Mouse (Mus musculus) erythroblast, embryonic 14.5 days (primary cell): ENCODE measurements around the gene Xiap. TPM values are rescaled to one million over a fixed set of nuclear protein-coding genes. Genes with fewer than 3 reads are reported as not detected.
"Not testable (repeated sequence)": the region's sequence is repeated elsewhere in the genome, so short reads cannot be mapped to it uniquely, and the experiment has no call there.

ENCODE experiments used
- H3K27me3 ChIP-seq: 2 replicates; pipeline ENCODE4 v1.6.1; 2012; ENCODE audit warnings: inconsistent platforms; ENCODE audit not compliant: control insufficient read depth
- H3K36me3 ChIP-seq: 2 replicates; pipeline ENCODE4 v1.6.1; 2012; ENCODE audit warnings: mild to moderate bottlenecking, inconsistent platforms; ENCODE audit not compliant: control insufficient read depth
- H3K4me1 ChIP-seq: 2 replicates; pipeline ENCODE4 v1.6.1; 2012; ENCODE audit warnings: inconsistent platforms; ENCODE audit not compliant: control insufficient read depth
- H3K4me3 ChIP-seq: replicated peaks from 2 replicates; pipeline ENCODE3; 2012; ENCODE audit warnings: moderate library complexity, mild to moderate bottlenecking, inconsistent platforms
- H3K9me3 ChIP-seq: 2 replicates; pipeline ENCODE4 v1.6.1; 2012; ENCODE audit warnings: low read length, inconsistent platforms, mixed read lengths; ENCODE audit not compliant: control insufficient read depth
- GATA1 ChIP-seq: IDR thresholded peaks from 2 replicates; pipeline ENCODE4 v1.6.1; 2012; ENCODE audit warnings: low read length, inconsistent platforms, mixed read lengths
- TAL1 ChIP-seq: IDR thresholded peaks from 3 replicates; pipeline ENCODE4 v1.6.1; 2012; ENCODE audit warnings: low read length, inconsistent platforms, mixed read lengths
- polyA plus RNA-seq: library from polyadenylated mRNA; stranded (reverse); fragments of >175 nt; gene quantifications from 2 replicates; pipeline ENCODE4 v1.2.3, GENCODE M21; 2012

Gene Xiap
- polyA plus RNA-seq: 1.3 and 2.0 TPM in 2 replicates

DNA sequence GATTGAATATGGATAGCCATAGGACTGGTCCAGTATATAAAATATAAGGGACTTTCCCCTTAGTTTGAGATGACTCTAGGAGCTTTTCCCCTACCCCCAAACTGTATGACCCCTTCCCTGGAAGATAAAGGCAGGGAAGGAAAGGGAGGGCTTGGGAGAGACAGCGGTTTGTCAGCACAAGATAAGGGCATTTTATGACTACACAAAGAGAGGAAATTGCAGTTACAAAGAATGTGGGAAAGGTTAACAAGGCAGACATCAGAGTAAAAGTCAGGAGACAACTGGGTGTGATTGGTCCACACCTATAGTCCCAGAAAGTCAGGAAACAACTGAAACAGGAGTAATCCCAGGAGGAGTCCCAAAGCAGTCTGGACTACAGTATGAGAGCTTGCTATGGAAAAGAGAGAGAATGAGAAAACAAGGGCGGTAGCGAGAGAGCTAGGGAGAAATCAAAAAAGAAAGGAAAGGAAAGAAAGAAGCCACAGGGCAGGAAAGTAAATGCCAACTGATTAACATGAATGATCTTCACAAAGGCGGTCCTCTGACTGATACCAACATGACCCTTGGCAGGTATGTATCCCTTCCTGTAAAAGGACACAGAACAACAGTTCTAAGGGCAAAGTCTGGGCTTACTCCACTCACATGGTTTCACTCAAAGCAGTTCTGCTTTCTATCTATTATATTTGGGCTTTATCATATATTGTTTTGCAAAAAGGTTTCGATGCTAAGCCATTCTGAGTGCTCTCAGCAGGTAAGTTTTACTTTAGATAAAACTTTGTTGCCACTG lies at the start of gene Xiap:
TSS of gene Xiap (plus strand) at position 398 of the 787 bp plus-strand sequence.
- TF ChIP-seq TAL1 (no peak), GATA1 (no peak)
- no peaks in the 10 kb centered on the region for H3K27me3 ChIP-seq
- no peak within 1 kb of the TSS for H3K4me3 ChIP-seq
- H3K36me3 ChIP-seq: no peaks in the 10 kb centered on the region
- no peaks in the 10 kb centered on the region for H3K9me3 ChIP-seq
- H3K4me1 ChIP-seq: peaks cover 19% of the 10 kb centered on the region

DNA sequence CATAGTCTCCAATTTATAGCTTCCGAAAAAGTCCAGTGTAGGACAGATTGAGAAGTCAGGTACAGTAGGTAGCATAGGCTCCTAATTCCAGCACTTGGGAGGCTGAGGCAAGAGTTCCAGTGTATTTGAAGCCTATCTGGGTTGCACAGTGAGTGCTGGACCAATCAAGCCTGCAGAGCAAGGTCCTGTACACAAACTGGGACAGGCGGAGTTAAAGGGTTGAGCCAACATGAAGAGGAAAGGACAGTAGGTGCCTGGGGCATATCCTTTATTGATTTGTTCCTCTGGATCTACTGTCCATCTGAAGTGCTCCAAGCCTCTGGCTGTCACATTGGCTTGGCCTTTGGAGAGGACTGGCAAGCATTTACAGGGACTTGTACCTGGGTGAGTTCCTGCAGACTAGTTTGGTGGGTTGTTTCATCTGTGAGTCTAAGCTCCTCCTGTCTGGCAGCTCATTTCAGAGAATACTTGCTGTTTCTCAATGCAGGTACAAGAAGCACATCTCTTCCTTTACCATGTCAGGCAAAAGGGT lies 46.7 kb upstream of the Xiap start:
- no peaks in the 10 kb centered on the region for H3K36me3 ChIP-seq
- H3K9me3 ChIP-seq: no peaks in the 10 kb centered on the region
- no peak overlapping the region for H3K4me3 ChIP-seq
- peaks cover 58% of the 10 kb centered on the region for H3K4me1 ChIP-seq
- H3K27me3 ChIP-seq: no peaks in the 10 kb centered on the region
- no peak for TF ChIP-seq TAL1
- TF ChIP-seq GATA1: no peak

DNA sequence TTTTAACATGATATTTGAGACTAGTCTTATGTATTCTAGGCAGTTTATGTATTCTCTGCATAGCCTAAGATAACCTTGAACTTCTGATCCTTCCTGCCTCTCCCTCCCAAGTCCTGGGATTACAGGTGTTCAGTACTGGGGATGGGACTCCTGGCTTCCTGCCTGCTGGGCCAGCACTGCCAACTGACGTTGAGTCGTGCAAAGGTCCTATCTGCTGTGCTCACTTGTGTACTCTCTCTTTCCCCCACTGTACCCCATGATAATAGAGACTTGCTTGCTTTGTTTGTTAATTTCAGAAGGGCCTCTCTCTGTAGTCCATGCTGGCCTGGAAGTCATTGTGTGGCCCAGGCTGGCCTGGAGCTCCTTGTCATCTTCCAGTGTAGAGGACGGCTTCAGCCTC lies 45.7 kb upstream of the Xiap start:
- Histone ChIP-seq H3K9me3 (no peaks in the 10 kb centered on the region), H3K4me3 (no peak overlapping the region), H3K27me3 (no peaks in the 10 kb centered on the region), H3K4me1 (peaks cover 63% of the 10 kb centered on the region), H3K36me3 (no peaks in the 10 kb centered on the region)
- TF ChIP-seq TAL1 (no peak), GATA1 (no peak)

DNA sequence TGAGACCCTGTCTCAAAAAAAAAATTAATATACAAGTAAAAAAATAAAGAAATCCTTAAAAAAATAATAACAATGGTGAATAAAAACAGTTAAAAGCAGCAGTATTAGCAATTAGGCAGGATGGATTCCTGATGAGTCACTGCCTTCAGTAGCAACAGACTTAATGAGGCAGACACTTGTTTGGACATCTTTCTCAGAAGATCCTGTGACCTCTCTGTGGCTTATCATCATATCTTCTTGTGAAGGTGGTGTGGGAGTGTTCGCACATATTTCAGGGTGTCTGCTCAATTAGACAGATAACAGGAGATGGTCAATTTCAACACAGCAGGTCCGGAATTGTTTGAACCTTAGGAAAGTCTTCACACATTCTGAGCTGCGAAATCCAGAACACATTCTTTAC lies 45.0 kb upstream of the Xiap start:
- TF ChIP-seq GATA1 (no peak), TAL1 (no peak)
- H3K9me3 ChIP-seq: no peaks in the 10 kb centered on the region
- peaks cover 70% of the 10 kb centered on the region for H3K4me1 ChIP-seq
- no peaks in the 10 kb centered on the region for H3K27me3 ChIP-seq
- H3K36me3 ChIP-seq: no peaks in the 10 kb centered on the region
- no peak overlapping the region for H3K4me3 ChIP-seq

DNA sequence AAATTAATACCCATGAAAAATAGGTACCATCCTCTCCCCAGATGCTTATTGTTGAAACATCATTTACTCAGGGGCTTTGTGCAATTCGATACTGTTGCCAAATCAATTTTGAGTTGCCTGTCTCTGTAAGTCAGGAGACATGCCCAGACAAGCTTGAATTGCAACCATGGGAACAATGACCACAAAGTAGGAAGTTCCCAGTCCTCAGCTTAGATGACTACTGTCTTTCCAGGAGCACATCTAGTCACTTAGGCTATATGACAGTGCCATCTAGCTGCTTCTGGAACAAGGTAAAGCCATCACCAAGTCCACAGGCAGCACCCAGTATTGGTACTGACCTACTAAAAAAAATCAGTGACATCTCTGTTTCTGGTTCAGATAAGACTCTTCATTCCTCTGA lies 41.4 kb upstream of the Xiap start:
- peaks cover 86% of the 10 kb centered on the region for H3K4me1 ChIP-seq

DNA sequence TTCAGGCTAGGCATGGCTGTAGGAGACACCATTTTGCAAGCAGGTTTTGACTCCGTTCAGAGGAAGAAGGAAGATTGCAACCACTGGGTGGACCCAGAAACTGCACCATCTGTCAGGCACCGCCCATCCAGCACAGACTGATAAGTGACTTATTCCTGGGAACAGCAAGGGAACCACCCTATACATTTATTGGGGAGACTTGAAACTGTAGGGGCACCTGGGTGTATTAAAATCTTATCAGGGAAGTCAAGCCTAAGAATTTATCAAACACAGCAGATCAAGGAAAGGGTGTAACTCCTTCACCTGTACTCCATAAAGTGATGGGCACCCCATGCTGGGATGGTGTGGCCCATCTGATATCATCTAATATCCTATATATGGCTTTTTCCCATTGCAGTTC lies 40.0 kb upstream of the Xiap start:
- H3K9me3 ChIP-seq: no peaks in the 10 kb centered on the region
- H3K4me3 ChIP-seq: peak overlapping the region; percentile 31
- peaks cover 80% of the 10 kb centered on the region for H3K4me1 ChIP-seq
- H3K36me3 ChIP-seq: no peaks in the 10 kb centered on the region
- H3K27me3 ChIP-seq: no peaks in the 10 kb centered on the region
- TF ChIP-seq TAL1 (peak; percentile 77), GATA1 (peak; percentile 71)

More for the DNA sequence above, 41.4 kb upstream of the Xiap start:
- Histone ChIP-seq H3K9me3 (no peaks in the 10 kb centered on the region), H3K36me3 (no peaks in the 10 kb centered on the region), H3K27me3 (no peaks in the 10 kb centered on the region), H3K4me3 (no peak overlapping the region)
- TF ChIP-seq TAL1 (no peak), GATA1 (no peak)

DNA sequence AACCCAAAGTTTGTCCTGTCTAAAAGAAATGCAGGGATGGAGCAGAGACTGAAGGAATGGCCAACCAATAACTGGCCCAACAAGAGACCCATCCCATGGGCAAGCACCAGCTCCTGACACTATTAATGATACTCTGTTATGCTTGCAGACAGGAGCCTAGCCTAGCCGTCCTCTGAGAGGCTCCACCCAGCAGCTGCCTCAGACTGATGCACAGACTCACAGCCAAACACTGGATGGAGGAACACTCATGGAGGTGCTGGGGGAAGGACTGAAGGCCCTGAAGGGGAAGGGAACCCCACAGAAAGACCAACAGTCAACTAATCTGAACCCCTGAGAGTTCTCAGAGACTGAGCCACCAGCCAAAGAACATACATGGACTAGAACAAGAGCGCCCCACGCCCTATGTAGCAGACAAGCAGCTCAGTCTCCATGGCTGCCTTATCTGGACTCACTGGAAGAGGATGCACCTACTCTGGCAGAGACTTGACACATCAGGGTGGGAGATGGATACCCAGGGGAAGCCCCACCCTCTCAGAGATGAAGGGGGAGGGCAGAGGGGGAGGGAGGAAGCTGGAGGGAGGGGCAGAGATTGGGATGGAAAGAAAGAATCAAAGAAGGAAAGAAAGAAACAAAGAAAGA lies 33.6 kb upstream of the Xiap start:
- not testable (repeated sequence) for H3K4me3 ChIP-seq, H3K27me3 ChIP-seq, H3K36me3 ChIP-seq, H3K9me3 ChIP-seq
- H3K4me1 ChIP-seq: peaks cover 35% of the 10 kb centered on the region

DNA sequence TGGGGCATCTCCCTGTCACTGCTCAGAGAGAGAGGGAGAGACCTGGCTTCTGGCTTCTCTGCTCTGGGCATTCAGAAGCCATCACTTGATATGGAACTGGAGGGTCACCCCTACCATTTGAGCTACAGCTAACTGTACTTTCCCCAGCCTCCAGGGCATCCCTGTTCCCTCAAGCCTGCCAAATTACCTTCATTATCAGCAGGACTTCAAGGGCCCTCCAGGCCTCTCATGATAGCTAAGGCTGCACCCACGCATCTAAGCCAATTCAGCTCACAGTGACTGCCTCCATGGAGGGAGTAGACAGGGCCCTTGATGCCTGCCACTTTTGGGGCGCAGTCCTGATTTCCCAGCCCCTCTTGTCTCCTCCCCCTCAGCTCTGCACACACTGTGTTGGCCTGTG lies 32.5 kb upstream of the Xiap start:
- peaks cover 25% of the 10 kb centered on the region for H3K4me1 ChIP-seq
- not testable (repeated sequence) for H3K27me3 ChIP-seq, H3K4me3 ChIP-seq, H3K9me3 ChIP-seq, H3K36me3 ChIP-seq

DNA sequence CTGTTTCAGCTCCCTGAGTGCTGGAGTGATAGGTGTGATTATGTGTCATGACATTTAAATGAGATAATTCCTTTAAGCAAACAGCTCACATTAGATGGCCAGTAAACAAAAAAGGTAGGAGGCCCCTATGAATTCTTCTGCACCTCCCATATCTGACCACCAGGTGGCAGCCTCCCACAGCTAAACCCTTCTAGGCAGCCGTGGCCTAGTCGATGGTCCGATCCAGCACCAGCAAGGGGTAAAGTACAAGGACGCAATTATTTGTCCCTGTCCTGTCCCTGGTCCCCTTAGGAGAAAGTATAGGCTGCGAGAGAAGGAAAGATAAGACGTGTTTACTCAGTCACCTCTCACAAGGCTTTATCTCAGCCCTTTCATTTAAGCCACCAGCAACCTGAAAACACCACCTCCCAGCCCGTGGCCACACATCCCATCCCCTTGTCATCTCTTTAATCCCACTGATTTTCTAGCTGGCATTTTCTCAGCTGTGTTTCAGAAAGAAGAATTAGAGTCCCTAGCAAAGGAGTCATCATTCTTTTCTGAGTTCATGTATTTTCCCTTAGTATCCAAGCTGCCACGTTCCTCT lies 26.3 kb upstream of the Xiap start:
- Histone ChIP-seq H3K4me3 (peak overlapping the region; percentile 5), H3K9me3 (no peaks in the 10 kb centered on the region), H3K36me3 (no peaks in the 10 kb centered on the region), H3K27me3 (no peaks in the 10 kb centered on the region), H3K4me1 (peaks cover 4% of the 10 kb centered on the region)
- TF ChIP-seq GATA1 (no peak), TAL1 (no peak)
